Mouse (Mus musculus): ENCODE measurements at regions not wholly inside any gene's neighbourhood (a gene's known extent, or its start where the extent isn't known, plus 50 kb on each side); places are given as distances from the start of the nearest gene placed in this dataset.

GRCm38 (mm10) chr6:100923686-100924085, 90.3 kb downstream of the Ppp4r2 start:
- no peak for TF ChIP-seq CTCF (IDR thresholded peaks at IDR 0.05; ENCODE audit: low read depth)
- TF ChIP-seq EP300 (IDR thresholded peaks at IDR 0.05; ENCODE audit: low read depth) = no peak
